13 mouse cellular contexts compared by ENCODE assay signal in genomic region chr4:63205583-63205982, GRCm38 (mm10). TPM values are rescaled to one million over a fixed set of nuclear protein-coding genes. Genes with fewer than 3 reads are reported as not detected.
DNase-seq lines count a peak whose midpoint lies in the region; ATAC-seq and TF ChIP-seq lines count a peak whose summit lies in the region.
"Had no signal": no experiment of that assay in that cellular context is flagged by ENCODE, and none has a peak within 500 bp of the region (broad histone marks: within the 10 kb centered on the region; RNA-seq: fewer than 3 reads in every experiment).

No protein-coding gene starts in this region.

- H3K27ac ChIP-seq in hindbrain, postnatal 0 days = no peak overlapping the region
- H3K27ac ChIP-seq in hindbrain, embryonic 13.5 days = no peak overlapping the region
- no peak overlapping the region for H3K27ac ChIP-seq in lung, embryonic 14.5 days (ENCODE audit: low read depth)
- H3K27ac ChIP-seq in lung, postnatal 0 days (ENCODE audit: low read length) = no peak overlapping the region
- H3K27ac ChIP-seq: hindbrain, embryonic 10.5 days had no signal

- H3K9ac ChIP-seq in hindbrain, postnatal 0 days (replicated peaks; ENCODE audit: low read length) = no peak overlapping the region
- H3K9ac ChIP-seq in hindbrain, embryonic 13.5 days = no peak overlapping the region
- H3K9ac ChIP-seq in lung, embryonic 14.5 days = no peak overlapping the region
- H3K9ac ChIP-seq in lung, postnatal 0 days (replicated peaks; ENCODE audit: low read depth) = no peak overlapping the region

- no peaks in the 10 kb centered on the region for H3K27me3 ChIP-seq in hindbrain, postnatal 0 days (ENCODE audit: insufficient read depth, low read length)
- no peaks in the 10 kb centered on the region for H3K27me3 ChIP-seq in hindbrain, embryonic 13.5 days
- no peaks in the 10 kb centered on the region for H3K27me3 ChIP-seq in lung, embryonic 14.5 days (ENCODE audit: insufficient read depth, low read length)
- H3K27me3 ChIP-seq in lung, postnatal 0 days (replicated peaks; ENCODE audit: insufficient read depth, low read length) = no peaks in the 10 kb centered on the region

- peak; percentile 72; the same call in 1 of the 2 replicates for ATAC-seq in hindbrain, postnatal 0 days
- ATAC-seq in hindbrain, embryonic 13.5 days (ENCODE audit: low FRiP score) = no peak
- no peak for ATAC-seq in lung, embryonic 14.5 days (ENCODE audit: insufficient read depth)
- ATAC-seq in lung, postnatal 0 days = no peak

- peak; percentile 53 for DNase-seq in hindbrain, postnatal 0 days (ENCODE audit: low spot score)
- peak; percentile 32 for DNase-seq in lung, embryonic 14.5 days
- no peak for DNase-seq in lung, postnatal 0 days (ENCODE audit: low spot score)
- DNase-seq in spleen, adult 18-20 months = peak; percentile 22 to 31
- DNase-seq in spleen, adult 12 weeks (ENCODE audit: low spot score) = no peak
- peak; percentile 52 for DNase-seq in telencephalon, adult 2 months (ENCODE audit: low read depth, low spot score)
- no peak for DNase-seq in Muller cell, postnatal 12 days (ENCODE audit: inconsistent ontology term)
- DNase-seq: cerebellum, adult 11 months; kidney, adult 8-10 months had no signal

- H3K4me1 ChIP-seq in hindbrain, postnatal 0 days (ENCODE audit: insufficient read depth, low read length) = no peaks in the 10 kb centered on the region
- H3K4me1 ChIP-seq in hindbrain, embryonic 13.5 days (replicated peaks) = 0 out of 2 replicates have a peak, but pooled peaks cover 9% of the 10 kb centered on the region
- no peaks in the 10 kb centered on the region for H3K4me1 ChIP-seq in lung, embryonic 14.5 days (ENCODE audit: insufficient read depth)
- H3K4me1 ChIP-seq in lung, postnatal 0 days (ENCODE audit: insufficient read depth, low read depth, low read length) = no peaks in the 10 kb centered on the region
- H3K4me1 ChIP-seq: hindbrain, embryonic 10.5 days had no signal

- TF ChIP-seq CTCF in hindbrain, postnatal 0 days (IDR thresholded peaks at IDR 0.05; ENCODE audit: low read depth) = no peak
- no peak for TF ChIP-seq CTCF in lung, embryonic 14.5 days (IDR thresholded peaks at IDR 0.05; ENCODE audit: low read depth)
- TF ChIP-seq CTCF in lung, postnatal 0 days (IDR thresholded peaks at IDR 0.05) = no peak

- H3K4me2 ChIP-seq in hindbrain, postnatal 0 days (ENCODE audit: low read depth, low read length) = no peak overlapping the region
- no peak overlapping the region for H3K4me2 ChIP-seq in hindbrain, embryonic 13.5 days
- no peak overlapping the region for H3K4me2 ChIP-seq in lung, embryonic 14.5 days
- no peak overlapping the region for H3K4me2 ChIP-seq in lung, postnatal 0 days (replicated peaks; ENCODE audit: low read depth, low read length)

- H3K4me3 ChIP-seq in hindbrain, postnatal 0 days (ENCODE audit: low read length) = no peak overlapping the region
- no peak overlapping the region for H3K4me3 ChIP-seq in hindbrain, embryonic 13.5 days
- no peak overlapping the region for H3K4me3 ChIP-seq in lung, embryonic 14.5 days (ENCODE audit: low read depth, low read length)
- no peak overlapping the region for H3K4me3 ChIP-seq in lung, postnatal 0 days (ENCODE audit: low read depth, low read length)
- H3K4me3 ChIP-seq: hindbrain, embryonic 10.5 days had no signal

- H3K9me3 ChIP-seq in hindbrain, postnatal 0 days (ENCODE audit: low read length) = no peaks in the 10 kb centered on the region
- H3K9me3 ChIP-seq in hindbrain, embryonic 13.5 days = no peaks in the 10 kb centered on the region
- no peaks in the 10 kb centered on the region for H3K9me3 ChIP-seq in lung, embryonic 14.5 days (ENCODE audit: low read depth, low read length)
- no peaks in the 10 kb centered on the region for H3K9me3 ChIP-seq in lung, postnatal 0 days (ENCODE audit: low read length)
- H3K9me3 ChIP-seq: hindbrain, embryonic 10.5 days had no signal

- WGBS in hindbrain, postnatal 0 days = 47% methylated on average over 7 of the region's 7 CpGs
- 67% methylated on average over 7 of the region's 7 CpGs for WGBS in hindbrain, embryonic 13.5 days
- WGBS in lung, embryonic 14.5 days = 47% methylated on average over 7 of the region's 7 CpGs
- WGBS in lung, postnatal 0 days = 35% methylated on average over 7 of the region's 7 CpGs

- no peaks in the 10 kb centered on the region for H3K36me3 ChIP-seq in hindbrain, postnatal 0 days (ENCODE audit: insufficient read depth, low read length)
- H3K36me3 ChIP-seq in hindbrain, embryonic 13.5 days = no peaks in the 10 kb centered on the region
- H3K36me3 ChIP-seq in lung, embryonic 14.5 days (ENCODE audit: insufficient read depth) = no peaks in the 10 kb centered on the region
- no peaks in the 10 kb centered on the region for H3K36me3 ChIP-seq in lung, postnatal 0 days (ENCODE audit: insufficient read depth, low read length)
- H3K36me3 ChIP-seq: hindbrain, embryonic 10.5 days had no signal

- no peak for TF ChIP-seq EP300 in lung, postnatal 0 days (IDR thresholded peaks at IDR 0.05)

RNA-seq across cellular contexts. Expression of gene Col27a1, which starts 8.2 kb away (rescaled TPM):
- total RNA-seq in hindbrain, postnatal 0 days (2014; rRNA removed) = 5.8 and 9.5 TPM in 2 replicates
- polyA plus RNA-seq in hindbrain, postnatal 0 days (2015; fragmentation: Nextera tagmentation; extraction: Ambion mirVana) = 1.4 and 1.9 TPM in 2 replicates
- polyA plus RNA-seq in hindbrain, embryonic 13.5 days (2015; fragmentation: Nextera tagmentation; extraction: Ambion mirVana) = 2.1 and 2.4 TPM in 2 replicates
- 23.1 and 25.8 TPM in 2 replicates for polyA plus RNA-seq in lung, embryonic 14.5 days (2014; fragmentation: Nextera tagmentation; extraction: Ambion mirVana)
- 7.2 and 9.1 TPM in 2 replicates for polyA plus RNA-seq in lung, postnatal 0 days (2015; fragmentation: Nextera tagmentation; extraction: Ambion mirVana)

RNA-seq across cellular contexts. Expression of gene Kif12, which starts 33.7 kb away (rescaled TPM):
- 0.18 and 0.47 TPM in 2 replicates for total RNA-seq in hindbrain, postnatal 0 days (2014; rRNA removed)
- polyA plus RNA-seq in hindbrain, postnatal 0 days (2015; fragmentation: Nextera tagmentation; extraction: Ambion mirVana) = 0.10 and 0.39 TPM in 2 replicates
- not detected in 2 replicates for polyA plus RNA-seq in hindbrain, embryonic 13.5 days (2015; fragmentation: Nextera tagmentation; extraction: Ambion mirVana)
- polyA plus RNA-seq in lung, embryonic 14.5 days (2014; fragmentation: Nextera tagmentation; extraction: Ambion mirVana) = 8.9 and 11.8 TPM in 2 replicates
- not detected in 2 replicates for polyA plus RNA-seq in lung, postnatal 0 days (2015; fragmentation: Nextera tagmentation; extraction: Ambion mirVana)
- total RNA-seq: heart, adult 8-10 months; layer of hippocampus, postnatal 25 days had no signal

RNA-seq across cellular contexts. Expression of gene Ambp, which starts 51.0 kb away (rescaled TPM):
- total RNA-seq in hindbrain, postnatal 0 days (2014; rRNA removed) = not detected in 2 replicates
- not detected in 2 replicates for polyA plus RNA-seq in hindbrain, postnatal 0 days (2015; fragmentation: Nextera tagmentation; extraction: Ambion mirVana)
- polyA plus RNA-seq in hindbrain, embryonic 13.5 days (2015; fragmentation: Nextera tagmentation; extraction: Ambion mirVana) = 0.92 TPM in 1 of 2 replicates, not detected in the other
- 0.47 TPM in 1 of 2 replicates, not detected in the other for polyA plus RNA-seq in lung, embryonic 14.5 days (2014; fragmentation: Nextera tagmentation; extraction: Ambion mirVana)
- polyA plus RNA-seq in lung, postnatal 0 days (2015; fragmentation: Nextera tagmentation; extraction: Ambion mirVana) = 0.11 and 0.33 TPM in 2 replicates
- total RNA-seq: heart, adult 8-10 months; layer of hippocampus, postnatal 25 days had no signal
- polyA plus RNA-seq: hindbrain, embryonic 10.5 days had no signal

Comparison
In these comparisons a context has a peak if more than half of its experiments do, and no peak if none do; other contexts are left out.
1. DNase-seq: peak in hindbrain, postnatal 0 days (single experiment), lung, embryonic 14.5 days (single experiment), spleen, adult 18-20 months (2 of 2) and telencephalon, adult 2 months (single experiment); none in lung, postnatal 0 days (single experiment), spleen, adult 12 weeks (single experiment) and Muller cell, postnatal 12 days (single experiment).